Comparison of ENCODE assay signal across 8 mouse cellular contexts in genomic region chr17:35821439-35822430, GRCm38 (mm10). TPM values are rescaled to one million over a fixed set of nuclear protein-coding genes. Genes with fewer than 3 reads are reported as not detected.
DNase-seq lines count a peak whose midpoint lies in the region; ATAC-seq and TF ChIP-seq lines count a peak whose summit lies in the region.

Ier3 (plus strand) TSS chr17:35821684.

- 1% methylated on average over 62 of the region's 62 CpGs for WGBS in limb, embryonic 14.5 days
- under 1% methylated on average over 62 of the region's 62 CpGs for WGBS in midbrain, embryonic 14.5 days
- WGBS in spleen, adult 2 months = 1% methylated on average over 62 of the region's 62 CpGs

- H3K4me1 ChIP-seq in cortical plate, adult 2 months (ENCODE audit: control insufficient read depth, insufficient read depth, low read length) = no peaks in the 10 kb centered on the region
- peaks cover 18% of the 10 kb centered on the region; the same call in 1 of the 2 replicates for H3K4me1 ChIP-seq in limb, embryonic 14.5 days (ENCODE audit: control insufficient read depth, insufficient read depth, low read length)
- peaks cover 24% of the 10 kb centered on the region for H3K4me1 ChIP-seq in midbrain, embryonic 14.5 days (ENCODE audit: control insufficient read depth, insufficient read depth, low read length)
- peaks cover 14% of the 10 kb centered on the region; the same call in 1 of the 2 replicates for H3K4me1 ChIP-seq in spleen, adult 2 months (ENCODE audit: control insufficient read depth, insufficient read depth, insufficient read length)

- H3K36me3 ChIP-seq in limb, embryonic 14.5 days (ENCODE audit: control insufficient read depth, insufficient read depth, low read length) = peaks cover 11% of the 10 kb centered on the region
- H3K36me3 ChIP-seq in midbrain, embryonic 14.5 days (ENCODE audit: control insufficient read depth, insufficient read depth, low read length) = peaks cover 16% of the 10 kb centered on the region
- H3K36me3 ChIP-seq in spleen, adult 2 months (ENCODE audit: control insufficient read depth, insufficient read depth, low read length) = 0 out of 2 replicates have a peak, but pooled peaks cover 1% of the 10 kb centered on the region

- H3K27me3 ChIP-seq in limb, embryonic 14.5 days (ENCODE audit: control insufficient read depth, insufficient read depth, low read length) = no peaks in the 10 kb centered on the region
- 0 out of 2 replicates have a peak, but pooled peaks cover 4% of the 10 kb centered on the region for H3K27me3 ChIP-seq in midbrain, embryonic 14.5 days (ENCODE audit: control insufficient read depth, insufficient read depth, low read length)
- 0 out of 2 replicates have a peak, but pooled peaks cover 2% of the 10 kb centered on the region for H3K27me3 ChIP-seq in spleen, adult 2 months (ENCODE audit: control insufficient read depth, insufficient read depth, low read length)

- TF ChIP-seq CTCF in layer of hippocampus, adult 2 months (conservative IDR thresholded peaks at IDR 0.05) = no peak
- TF ChIP-seq CTCF in cortical plate, adult 2 months (IDR thresholded peaks at IDR 0.05; ENCODE audit: extremely low read depth, insufficient read depth, low read length) = no peak
- TF ChIP-seq CTCF in spleen, adult 2 months (IDR thresholded peaks at IDR 0.05; ENCODE audit: extremely low read depth, insufficient read depth, insufficient read length, insufficient replicate concordance) = no peak

- peak within 1 kb of the TSS; percentile 69 for H3K9ac ChIP-seq in limb, embryonic 14.5 days (ENCODE audit: low read depth, low read length, severe bottlenecking)
- H3K9ac ChIP-seq in midbrain, embryonic 14.5 days (replicated peaks; ENCODE audit: low read length) = peak within 1 kb of the TSS; percentile 69

- peak in 1 of 2 experiments; percentile 53 for DNase-seq in layer of hippocampus, adult 2 months (ENCODE audit: low spot score in 2 of 2)
- DNase-seq in layer of hippocampus, adult 9-10 months (ENCODE audit: low spot score) = no peak
- peak; percentile 85 for DNase-seq in gastrocnemius, postnatal 25 days
- DNase-seq in induced T-regulatory cell, adult 2 months (ENCODE audit: low read depth) = peak; percentile 75
- peak; percentile 92 for DNase-seq in limb, embryonic 14.5 days (ENCODE audit: low spot score)
- DNase-seq in midbrain, embryonic 14.5 days = peak; percentile 73
- peak in 1 of 2 experiments; percentile 25 for DNase-seq in spleen, adult 2 months (ENCODE audit: low read depth in 1 of 2, low spot score in 2 of 2)

- no peaks in the 10 kb centered on the region for H3K9me3 ChIP-seq in limb, embryonic 14.5 days (ENCODE audit: control insufficient read depth, low read length)
- no peaks in the 10 kb centered on the region for H3K9me3 ChIP-seq in midbrain, embryonic 14.5 days (ENCODE audit: control insufficient read depth, low read length)

- peak; percentile 89 for TF ChIP-seq POLR2A in cortical plate, adult 2 months (IDR thresholded peaks at IDR 0.05; ENCODE audit: extremely low read depth, insufficient read depth, low read length)
- TF ChIP-seq POLR2A in limb, embryonic 14.5 days (IDR thresholded peaks at IDR 0.05; ENCODE audit: borderline replicate concordance, extremely low read depth, insufficient read depth, insufficient read length) = peak; percentile 90; the same call in 1 of the 2 replicates
- peak; percentile 45; the same call in 1 of the 2 replicates for TF ChIP-seq POLR2A in spleen, adult 2 months (IDR thresholded peaks at IDR 0.05; ENCODE audit: low read depth, low read length)

- H3K4me3 ChIP-seq in layer of hippocampus, adult 2 months = peak within 1 kb of the TSS; percentile 92
- H3K4me3 ChIP-seq in cortical plate, adult 2 months (ENCODE audit: insufficient read depth, low read length) = peak within 1 kb of the TSS; percentile 71
- peak within 1 kb of the TSS; percentile 65 for H3K4me3 ChIP-seq in limb, embryonic 14.5 days (replicated peaks; ENCODE audit: low read length)
- peak within 1 kb of the TSS; percentile 66 for H3K4me3 ChIP-seq in midbrain, embryonic 14.5 days (replicated peaks; ENCODE audit: low read depth, low read length)
- H3K4me3 ChIP-seq in spleen, adult 2 months (ENCODE audit: extremely low read depth, insufficient read depth, insufficient read length) = peak within 1 kb of the TSS; percentile 77

- peak; percentile 67 for ATAC-seq in limb, embryonic 14.5 days (ENCODE audit: low FRiP score, low read depth)
- ATAC-seq in midbrain, embryonic 14.5 days (ENCODE audit: low FRiP score, low TSS enrichment) = no peak

- peak within 1 kb of the TSS; percentile 91 for H3K27ac ChIP-seq in layer of hippocampus, adult 2 months
- H3K27ac ChIP-seq in cortical plate, adult 2 months (ENCODE audit: insufficient read depth, low read length) = peak within 1 kb of the TSS; percentile 7; the same call in 1 of the 2 replicates
- H3K27ac ChIP-seq in limb, embryonic 14.5 days (replicated peaks; ENCODE audit: low read depth, low read length) = peak within 1 kb of the TSS; percentile 58
- H3K27ac ChIP-seq in midbrain, embryonic 14.5 days (replicated peaks; ENCODE audit: low read depth, low read length) = 0 out of 2 replicates have a peak within 1 kb of the TSS, but pooled peaks have one; percentile 83
- H3K27ac ChIP-seq in spleen, adult 2 months (ENCODE audit: insufficient read depth, low read length) = peak within 1 kb of the TSS; percentile 58

- peak within 1 kb of the TSS; percentile 97 for H3K4me2 ChIP-seq in limb, embryonic 14.5 days (replicated peaks; ENCODE audit: low read depth, low read length, severe bottlenecking)
- H3K4me2 ChIP-seq in midbrain, embryonic 14.5 days (ENCODE audit: low read length) = peak within 1 kb of the TSS; percentile 75

RNA-seq across cellular contexts. Expression of gene Ier3, which starts in this region (rescaled TPM):
- total RNA-seq in layer of hippocampus, adult 2 months (2021) = 1 to 10 TPM; 5.0 to 6.1 TPM
- polyA plus RNA-seq in cortical plate, adult 2 months (2012; rRNA removed) = 13.4 and 18.4 TPM in 2 replicates
- total RNA-seq in gastrocnemius, postnatal 25 days (2021) = 1 to 10 TPM; 4.0 to 4.5 TPM
- polyA plus RNA-seq in limb, embryonic 14.5 days (2012; rRNA removed) = 10.8 and 12.2 TPM in 2 replicates
- 8.8 and 8.9 TPM in 2 replicates for polyA plus RNA-seq in limb, embryonic 14.5 days (2014; fragmentation: Nextera tagmentation; extraction: Ambion mirVana)
- 3.3 and 4.0 TPM in 2 replicates for polyA plus RNA-seq in midbrain, embryonic 14.5 days (2014; fragmentation: Nextera tagmentation; extraction: Ambion mirVana)
- polyA plus RNA-seq in spleen, adult 2 months (2012; rRNA removed) = 3.7 and 5.1 TPM in 2 replicates

Comparison
In these comparisons a context has a peak if more than half of its experiments do, and no peak if none do; other contexts are left out.
1. H3K27ac ChIP-seq: peak in every context shown above with its lines; median percentile 91 in layer of hippocampus, adult 2 months; 83 in midbrain, embryonic 14.5 days; 58 in limb, embryonic 14.5 days; 58 in spleen, adult 2 months; 7 in cortical plate, adult 2 months.